Mouse (Mus musculus) layer of hippocampus, postnatal 10 days (tissue): ENCODE data around the gene Rarb. TPM values are rescaled to one million over a fixed set of nuclear protein-coding genes. Genes with fewer than 3 reads are reported as not detected.

Experiments used
- DNase-seq, 2 experiments: peaks; one replicate each; pipeline ENCODE4 v3.0.0; 2021; ENCODE audit warnings: low spot score in 2 of 2
- total RNA-seq, 2 experiments: library from RNA; stranded (reverse); gene quantifications; 2 replicates each; pipeline ENCODE4 v1.2.3; 2021

Gene Rarb
- total RNA-seq, 2 experiments from 2014 or later = 8.2 to 8.3 TPM

DNA sequence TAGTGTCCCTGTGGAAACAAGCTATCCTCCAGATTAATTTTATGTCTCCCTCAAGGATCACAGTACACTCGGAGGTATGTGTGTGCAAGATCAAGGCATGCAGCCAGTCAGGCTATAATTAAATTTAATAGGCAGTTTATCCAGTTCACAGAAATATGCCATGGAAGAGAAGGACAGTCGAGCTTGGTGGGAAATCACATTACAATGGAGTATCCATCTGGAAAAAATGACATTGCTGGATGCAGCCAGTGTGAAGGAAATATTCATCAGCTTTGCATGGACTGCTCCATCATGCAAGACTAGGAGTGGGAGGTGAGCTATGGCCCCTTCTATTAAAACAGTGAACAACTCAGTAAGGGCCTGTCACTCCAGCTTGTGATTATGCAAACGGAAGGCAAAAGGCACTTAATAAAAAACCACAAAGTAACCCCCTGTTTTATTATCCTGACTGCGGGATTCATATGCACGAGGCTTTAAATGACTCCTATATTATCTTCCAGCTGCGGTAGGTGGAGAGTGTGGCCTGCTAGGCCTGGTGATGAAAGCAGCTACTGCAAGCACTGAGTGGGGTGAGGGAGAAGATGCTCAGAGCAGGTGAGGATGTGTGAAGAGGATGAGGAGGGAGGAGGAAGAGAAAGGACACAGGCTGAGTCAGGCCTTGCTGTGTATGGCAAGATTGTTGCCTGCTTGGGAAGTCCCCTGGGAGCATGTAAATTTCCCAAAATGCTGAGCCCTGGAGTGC is 379.4 kb downstream of the Rarb start:
- DNase-seq = no peak

DNA sequence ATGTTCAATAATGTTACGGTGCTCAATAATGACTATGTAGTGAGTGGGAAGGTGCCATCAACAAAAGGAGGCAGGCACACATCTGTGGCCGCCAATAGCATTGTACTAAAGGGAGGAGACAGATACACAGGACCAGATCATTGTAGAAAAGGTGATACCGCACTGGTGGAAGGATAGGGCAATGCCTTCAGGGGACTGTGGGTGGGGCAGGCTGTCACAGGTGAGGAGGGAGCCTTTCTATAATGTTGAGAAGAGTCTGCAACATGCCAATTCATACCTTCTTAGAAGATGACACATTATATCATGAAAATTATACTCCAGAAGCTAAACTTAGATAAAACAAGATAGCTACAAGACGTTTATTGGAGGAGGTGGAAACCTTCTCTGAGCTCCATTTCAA is 381.6 kb downstream of the Rarb start:
- no peak for DNase-seq

DNA sequence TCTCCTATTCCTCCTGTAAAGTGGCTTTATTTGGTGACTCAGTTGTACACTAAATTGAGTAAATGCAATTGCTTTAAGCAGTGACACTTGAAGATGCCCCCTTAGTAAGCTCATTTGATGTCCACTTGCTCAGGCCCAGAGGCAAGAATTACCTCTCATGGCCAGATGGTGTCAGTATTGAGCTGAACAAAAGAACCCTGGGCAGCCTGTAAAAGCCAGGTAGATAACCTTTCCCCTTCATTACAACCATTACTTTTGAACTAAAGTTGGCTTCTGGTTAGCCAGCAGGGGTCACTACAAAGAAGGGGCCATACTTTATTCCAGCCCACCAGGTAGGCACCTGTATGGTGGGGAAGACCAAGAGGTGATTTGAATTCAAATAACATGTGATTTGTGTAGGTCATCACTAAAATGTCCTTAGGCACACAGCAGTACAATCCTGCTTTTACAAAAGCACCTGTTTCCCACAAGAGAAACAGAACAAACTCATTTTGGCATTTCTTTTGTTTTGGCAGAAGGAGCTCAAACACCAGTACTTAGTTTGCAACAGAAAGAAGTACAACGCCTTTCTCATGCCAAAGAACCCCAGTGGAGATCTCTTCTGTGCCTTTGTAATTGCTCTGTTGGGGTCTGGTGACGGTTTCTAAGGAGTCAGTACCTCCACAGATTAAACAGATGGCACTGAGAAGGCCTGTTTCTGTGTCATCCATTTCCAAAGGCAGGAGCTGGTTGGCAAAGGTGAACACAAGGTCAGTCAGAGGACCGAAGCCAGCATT is 384.4 kb downstream of the Rarb start:
- peak; percentile 58 to 69 for DNase-seq

DNA sequence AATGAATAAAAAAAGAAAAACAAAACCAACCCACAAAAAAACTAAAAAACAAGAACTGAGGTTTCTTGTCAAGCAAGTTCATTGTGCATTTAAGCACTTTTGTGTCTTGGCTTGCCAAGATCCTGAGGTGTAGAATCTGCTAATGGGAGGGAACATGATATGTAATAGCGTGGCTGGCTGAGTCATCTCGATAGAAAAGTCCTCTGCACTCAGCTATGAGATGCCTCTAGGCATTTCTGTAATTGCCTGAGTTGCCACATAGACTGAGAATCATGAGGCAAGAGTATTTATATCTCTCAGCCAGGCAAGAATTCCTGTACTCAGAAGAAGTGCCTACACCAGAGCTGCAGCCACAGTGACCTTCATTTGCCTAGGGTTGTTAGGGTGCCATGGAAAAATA is 385.8 kb downstream of the Rarb start:
- no peak for DNase-seq

DNA sequence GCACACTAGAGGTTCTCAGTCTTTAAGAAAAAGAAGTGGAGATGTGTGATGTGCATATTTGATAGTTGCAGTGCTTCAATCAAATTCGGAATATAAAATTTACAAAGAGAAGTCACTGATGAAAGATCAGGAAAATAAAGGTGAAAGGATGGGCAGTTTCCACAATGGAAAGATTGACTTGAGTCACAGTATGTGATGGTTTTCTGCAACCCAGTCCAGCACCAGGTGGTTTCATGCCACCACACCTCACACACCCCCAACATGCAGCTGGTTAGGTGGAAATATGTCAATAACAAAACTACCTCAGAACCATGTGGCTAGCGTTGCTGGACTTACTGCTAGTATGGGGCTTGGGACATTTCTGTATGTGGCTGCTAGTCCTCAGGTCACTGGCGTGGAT is 386.4 kb downstream of the Rarb start:
- no peak for DNase-seq

DNA sequence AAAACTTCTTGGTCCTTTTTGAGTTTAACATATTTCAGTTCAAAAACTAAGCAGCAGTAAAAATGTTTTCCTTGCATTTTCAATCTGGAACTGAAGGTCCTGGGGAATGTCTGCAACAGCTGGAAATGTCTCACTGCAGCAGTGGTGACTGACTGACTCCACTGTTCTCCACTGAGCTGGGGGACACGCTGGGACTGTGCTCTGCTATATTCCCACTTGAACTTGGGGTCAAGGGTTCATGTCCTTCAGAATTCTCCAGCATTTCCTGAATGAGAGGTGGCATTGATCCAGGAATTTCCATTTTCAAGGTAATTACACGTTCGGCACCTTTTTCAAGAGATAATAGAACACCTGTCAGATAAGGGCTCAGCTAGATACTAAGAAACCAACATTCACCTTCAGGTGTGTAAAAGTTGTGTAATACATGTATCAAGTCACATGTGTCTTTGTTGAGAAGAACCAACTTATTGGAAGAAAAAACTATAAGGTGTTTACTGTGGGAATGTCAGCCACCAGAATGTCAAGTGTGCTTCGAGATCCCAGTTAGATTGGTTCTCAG is 386.9 kb downstream of the Rarb start:
- no peak for DNase-seq

DNA sequence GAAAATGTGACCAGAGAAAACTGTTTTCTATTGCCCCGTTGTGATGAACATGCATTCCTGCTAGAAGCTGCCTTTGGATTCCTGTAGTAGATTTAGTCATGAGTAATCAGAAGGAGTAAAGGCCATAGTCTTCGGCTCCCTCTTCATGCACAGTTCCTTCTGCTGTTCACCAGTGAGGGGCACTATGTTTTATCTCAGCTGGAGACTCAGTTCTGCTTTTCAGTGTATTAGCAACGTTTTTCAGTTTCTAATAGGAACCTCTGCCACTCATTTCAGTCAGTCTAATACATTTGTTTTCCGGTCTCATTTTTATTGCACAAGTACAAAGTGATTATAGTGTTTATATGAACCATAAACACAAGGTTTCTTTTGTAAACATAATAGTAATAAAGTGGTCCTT is 391.4 kb downstream of the Rarb start:
- DNase-seq = no peak

DNA sequence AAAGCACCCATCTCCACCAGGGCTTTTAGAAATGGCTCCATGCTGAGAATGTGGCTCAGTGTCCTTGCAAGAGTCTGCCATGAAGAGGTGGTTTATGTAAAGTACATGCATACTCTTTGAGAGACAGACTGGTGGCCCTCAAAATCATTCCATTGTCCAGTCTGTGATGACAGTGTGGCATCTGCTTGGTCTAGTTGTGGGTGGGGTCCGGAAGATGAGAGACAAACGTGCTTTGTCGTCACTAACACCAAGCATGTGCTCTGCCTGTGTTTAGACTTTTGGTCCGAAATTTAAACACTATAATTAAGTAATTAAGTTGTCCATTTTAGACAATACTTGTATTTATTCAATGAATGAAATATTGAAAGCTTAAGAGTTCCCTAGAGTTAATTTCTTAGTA is 404.8 kb downstream of the Rarb start:
- DNase-seq = no peak

DNA sequence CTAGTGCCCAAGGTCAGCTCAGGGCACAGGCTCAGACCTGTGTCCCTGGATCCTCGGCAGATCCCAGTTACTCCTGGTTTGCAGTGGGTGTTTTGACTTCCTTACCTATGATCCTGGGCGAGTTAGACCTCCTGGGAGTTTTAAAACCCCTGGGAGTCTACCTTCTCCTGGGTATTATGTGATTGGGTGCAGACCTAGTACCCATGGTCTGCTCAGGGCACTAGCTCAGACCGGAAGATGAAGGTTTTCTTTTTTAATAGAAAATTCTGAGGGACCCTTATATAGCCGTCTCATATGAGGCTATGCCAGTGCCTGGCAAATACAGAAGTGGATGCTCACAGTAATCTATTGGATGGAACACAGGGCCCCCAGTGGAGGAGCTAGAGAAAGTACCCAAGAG is 413.8 kb downstream of the Rarb start:
- DNase-seq = no peak

DNA sequence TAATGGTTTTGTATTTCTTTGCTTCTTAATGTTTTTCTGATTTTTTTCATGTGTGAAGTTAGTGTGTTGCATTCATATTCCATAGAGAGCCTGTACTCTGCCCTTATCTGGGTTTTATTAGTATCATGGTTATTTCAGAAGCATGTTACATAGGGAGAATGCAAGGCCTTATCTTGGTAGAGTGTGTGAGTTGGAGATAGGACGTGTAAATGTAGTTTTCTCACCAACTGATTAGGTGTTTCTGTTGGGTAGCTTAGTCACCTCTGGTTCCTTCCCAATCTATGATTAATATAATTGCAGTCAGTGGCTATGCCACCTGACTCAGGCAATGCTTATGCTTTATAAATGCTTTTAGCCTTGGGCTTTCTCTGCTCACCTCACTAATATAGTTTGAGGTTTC is 434.2 kb downstream of the Rarb start:
- DNase-seq = no peak
